Mouse (Mus musculus): Measurements from ENCODE around the gene Mapk14. TPM values are rescaled to one million over a fixed set of nuclear protein-coding genes. Genes with fewer than 3 reads are reported as not detected.

Mapk14 gene
- total and polyA plus RNA-seq, 3 experiments = 50.1 to 52.8 (median 51.3) TPM

DNA sequence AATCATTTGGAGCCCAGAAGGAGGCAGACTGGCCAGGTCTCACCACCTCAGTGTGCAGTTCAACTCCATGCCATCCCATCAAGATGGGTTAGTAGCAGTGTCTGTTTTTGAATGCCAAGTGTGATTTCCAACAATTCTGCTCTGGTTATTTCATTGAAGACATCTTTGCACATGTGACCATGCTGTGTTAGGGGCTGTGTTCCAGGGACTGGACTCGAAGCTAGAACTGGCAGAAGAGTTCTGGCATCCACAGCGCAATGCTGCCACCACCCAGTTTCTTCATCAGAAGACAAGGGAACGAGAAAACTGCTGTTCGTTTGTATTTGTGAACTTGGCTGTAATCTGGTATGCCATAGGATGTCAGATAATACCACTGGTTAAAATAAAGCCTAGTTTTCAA lies 56.9 kb downstream of the Mapk14 start:
- no peaks in the 10 kb centered on the region for H3K36me3 ChIP-seq (ENCODE audit: control insufficient read depth, insufficient read depth, low read length)
- intact Hi-C loops (cut with DNase I) = loop anchor here (5.0 kb wide), 1 partner anchor 56 kb away; the partner anchor contains the start of genes Mapk14 and Slc26a8
- WGBS = 73% methylated on average over 4 of the region's 4 CpGs
- H3K9ac ChIP-seq (ENCODE audit: low read depth, low read length) = no peak overlapping the region
- no peak overlapping the region for H3K4me3 ChIP-seq
- TF ChIP-seq POLR2A (IDR thresholded peaks at IDR 0.05; ENCODE audit: insufficient read depth, low read depth, low read length) = no peak
- TF ChIP-seq CTCF (IDR thresholded peaks at IDR 0.05) = no peak
- no peak for TF ChIP-seq EP300 (IDR thresholded peaks at IDR 0.05; ENCODE audit: insufficient read depth, low read depth, low read length)
- no peak for DNase-seq
- H3K4me1 ChIP-seq (ENCODE audit: control insufficient read depth, insufficient read depth, low read length) = peaks cover 3% of the 10 kb centered on the region
- no peaks in the 10 kb centered on the region for H3K27me3 ChIP-seq (ENCODE audit: control insufficient read depth, insufficient read depth, low read length)
- no peak overlapping the region for H3K27ac ChIP-seq
- H3K79me2 ChIP-seq (replicated peaks; ENCODE audit: control insufficient read depth, insufficient read depth, low read length) = no peaks in the 10 kb centered on the region

DNA sequence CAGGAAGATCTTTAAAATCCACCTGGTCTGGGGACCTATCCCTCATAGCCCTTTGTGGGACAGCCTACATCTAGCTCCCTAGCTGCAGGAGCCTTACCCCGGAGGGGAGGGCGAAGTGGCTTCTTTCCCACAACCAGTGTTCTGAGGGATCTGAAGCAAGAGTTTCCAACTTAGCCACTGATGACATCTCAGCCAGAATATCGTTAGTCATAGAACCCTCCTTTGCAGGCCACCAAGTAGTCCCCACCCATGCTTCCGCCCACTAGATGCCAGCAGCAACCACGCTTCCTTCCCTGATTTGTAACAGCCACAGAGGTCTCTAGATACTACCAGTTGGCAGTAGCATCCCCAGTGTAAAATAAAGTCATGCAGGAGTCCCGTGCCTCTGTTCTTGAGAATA lies 59.5 kb downstream of the Mapk14 start:
- Histone ChIP-seq H3K27me3 (ENCODE audit: control insufficient read depth, insufficient read depth, low read length) (no peaks in the 10 kb centered on the region), H3K4me1 (ENCODE audit: control insufficient read depth, insufficient read depth, low read length) (peaks cover 3% of the 10 kb centered on the region), H3K9ac (ENCODE audit: low read depth, low read length) (no peak overlapping the region), H3K36me3 (ENCODE audit: control insufficient read depth, insufficient read depth, low read length) (no peaks in the 10 kb centered on the region), H3K27ac (no peak overlapping the region), H3K4me3 (no peak overlapping the region), H3K79me2 (replicated peaks; ENCODE audit: control insufficient read depth, insufficient read depth, low read length) (no peaks in the 10 kb centered on the region)
- WGBS = 55% methylated on average over 6 of the region's 6 CpGs
- no peak for TF ChIP-seq CTCF (IDR thresholded peaks at IDR 0.05)
- no peak for TF ChIP-seq POLR2A (IDR thresholded peaks at IDR 0.05; ENCODE audit: insufficient read depth, low read depth, low read length)
- no peak for TF ChIP-seq EP300 (IDR thresholded peaks at IDR 0.05; ENCODE audit: insufficient read depth, low read depth, low read length)
- DNase-seq = peak in 1 of 2 experiments; percentile 33
- intact Hi-C loops (cut with DNase I) = no loop called here

DNA sequence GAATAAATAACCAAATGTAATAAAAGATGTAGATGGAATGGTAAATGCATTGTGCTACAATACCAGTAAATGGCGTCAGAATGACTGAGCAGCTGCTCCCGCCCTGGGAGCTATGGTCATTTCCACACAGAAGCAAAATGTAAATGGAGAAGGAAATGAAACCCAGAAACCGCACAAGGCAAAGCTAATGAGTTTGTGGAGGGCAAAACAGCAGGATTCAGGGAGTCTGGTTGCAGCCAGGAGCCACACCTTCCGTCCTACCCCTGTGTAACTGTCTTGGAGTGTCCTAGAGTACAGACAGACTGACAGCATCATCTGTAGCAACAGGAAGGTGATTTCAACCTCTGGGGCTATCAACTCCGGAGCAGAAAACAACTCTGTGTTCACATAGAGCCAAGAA lies 65.3 kb downstream of the Mapk14 start:
- 63% methylated on average over 5 of the region's 5 CpGs for WGBS

DNA sequence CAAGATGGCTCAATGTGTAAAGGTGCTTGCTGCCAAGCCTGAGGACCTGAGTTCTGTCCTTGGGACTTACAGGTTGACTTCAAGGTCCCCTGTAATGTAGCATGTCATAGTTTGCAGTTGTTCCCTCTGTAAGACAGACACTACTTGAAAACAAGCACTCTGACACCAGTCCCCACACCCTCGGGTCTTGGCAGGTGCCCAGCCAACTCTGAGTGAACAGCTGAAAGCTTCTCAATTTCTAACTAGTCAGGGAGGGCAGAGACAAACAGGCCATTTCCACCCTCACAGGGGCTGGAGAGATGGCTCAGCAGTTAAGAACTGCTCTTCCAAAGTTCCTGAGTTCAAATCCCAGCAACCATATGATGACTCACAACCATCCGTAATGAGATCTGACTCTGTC lies 66.3 kb downstream of the Mapk14 start:
- peak in 1 of 2 experiments; percentile 14 for DNase-seq
- H3K4me1 ChIP-seq (ENCODE audit: control insufficient read depth, insufficient read depth, low read length) = no peaks in the 10 kb centered on the region
- H3K9ac ChIP-seq (ENCODE audit: low read depth, low read length) = no peak overlapping the region
- WGBS = 45% methylated on average over 2 of the region's 2 CpGs
- no peak overlapping the region for H3K4me3 ChIP-seq
- H3K27ac ChIP-seq = no peak overlapping the region
- H3K36me3 ChIP-seq (ENCODE audit: control insufficient read depth, insufficient read depth, low read length) = no peaks in the 10 kb centered on the region
- H3K79me2 ChIP-seq (replicated peaks; ENCODE audit: control insufficient read depth, insufficient read depth, low read length) = no peaks in the 10 kb centered on the region
- TF ChIP-seq POLR2A (IDR thresholded peaks at IDR 0.05; ENCODE audit: insufficient read depth, low read depth, low read length) (no peak), EP300 (IDR thresholded peaks at IDR 0.05; ENCODE audit: insufficient read depth, low read depth, low read length) (no peak), CTCF (IDR thresholded peaks at IDR 0.05) (no peak)
- no peaks in the 10 kb centered on the region for H3K27me3 ChIP-seq (ENCODE audit: control insufficient read depth, insufficient read depth, low read length)
- intact Hi-C loops (cut with DNase I) = no loop called here

More for the DNA sequence above, 65.3 kb downstream of the Mapk14 start:
- H3K27me3 ChIP-seq (ENCODE audit: control insufficient read depth, insufficient read depth, low read length) = no peaks in the 10 kb centered on the region
- H3K27ac ChIP-seq = no peak overlapping the region
- H3K79me2 ChIP-seq (replicated peaks; ENCODE audit: control insufficient read depth, insufficient read depth, low read length) = no peaks in the 10 kb centered on the region
- TF ChIP-seq EP300 (IDR thresholded peaks at IDR 0.05; ENCODE audit: insufficient read depth, low read depth, low read length) = no peak
- TF ChIP-seq CTCF (IDR thresholded peaks at IDR 0.05) = no peak
- no peak for TF ChIP-seq POLR2A (IDR thresholded peaks at IDR 0.05; ENCODE audit: insufficient read depth, low read depth, low read length)
- H3K4me3 ChIP-seq = no peak overlapping the region
- H3K4me1 ChIP-seq (ENCODE audit: control insufficient read depth, insufficient read depth, low read length) = no peaks in the 10 kb centered on the region
- no peak for DNase-seq
- H3K9ac ChIP-seq (ENCODE audit: low read depth, low read length) = no peak overlapping the region
- intact Hi-C loops (cut with DNase I) = no loop called here
- no peaks in the 10 kb centered on the region for H3K36me3 ChIP-seq (ENCODE audit: control insufficient read depth, insufficient read depth, low read length)

DNA sequence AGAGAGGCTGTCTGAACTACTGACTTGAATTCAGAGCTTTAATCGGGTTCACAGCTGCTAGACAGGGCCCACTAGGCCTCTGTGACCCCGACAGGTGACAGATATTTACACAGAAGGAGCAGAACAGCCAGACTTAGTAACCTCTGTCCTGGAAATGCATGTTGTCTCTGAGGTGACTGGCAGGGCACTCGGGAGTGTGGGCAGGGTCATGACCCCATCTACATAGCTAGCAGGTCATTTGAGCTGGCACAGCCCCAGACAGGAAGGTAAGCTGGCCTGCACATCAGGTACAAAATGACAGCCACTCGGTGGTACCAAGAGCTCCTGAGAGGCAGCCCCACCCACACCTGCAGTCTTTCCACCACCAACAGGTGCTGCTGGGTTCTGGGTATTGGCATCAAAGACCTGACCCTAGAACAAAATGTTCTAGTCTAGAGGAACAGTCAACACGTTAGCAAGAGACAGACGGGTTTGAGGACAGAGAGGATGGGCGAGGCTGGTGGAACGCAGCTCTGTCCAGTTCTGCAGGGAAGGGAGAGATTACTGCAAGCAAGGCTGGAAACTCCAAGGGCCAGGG lies 69.7 kb downstream of the Mapk14 start:
- Histone ChIP-seq H3K36me3 (ENCODE audit: control insufficient read depth, insufficient read depth, low read length) (no peaks in the 10 kb centered on the region), H3K27ac (no peak overlapping the region), H3K4me1 (ENCODE audit: control insufficient read depth, insufficient read depth, low read length) (no peaks in the 10 kb centered on the region), H3K79me2 (replicated peaks; ENCODE audit: control insufficient read depth, insufficient read depth, low read length) (no peaks in the 10 kb centered on the region), H3K9ac (ENCODE audit: low read depth, low read length) (no peak overlapping the region), H3K27me3 (ENCODE audit: control insufficient read depth, insufficient read depth, low read length) (no peaks in the 10 kb centered on the region), H3K4me3 (no peak overlapping the region)
- intact Hi-C loops (cut with DNase I) = no loop called here
- WGBS = 67% methylated on average over 8 of the region's 8 CpGs
- DNase-seq = no peak
- TF ChIP-seq EP300 (IDR thresholded peaks at IDR 0.05; ENCODE audit: insufficient read depth, low read depth, low read length) (no peak), POLR2A (IDR thresholded peaks at IDR 0.05; ENCODE audit: insufficient read depth, low read depth, low read length) (no peak), CTCF (IDR thresholded peaks at IDR 0.05) (no peak)

DNA sequence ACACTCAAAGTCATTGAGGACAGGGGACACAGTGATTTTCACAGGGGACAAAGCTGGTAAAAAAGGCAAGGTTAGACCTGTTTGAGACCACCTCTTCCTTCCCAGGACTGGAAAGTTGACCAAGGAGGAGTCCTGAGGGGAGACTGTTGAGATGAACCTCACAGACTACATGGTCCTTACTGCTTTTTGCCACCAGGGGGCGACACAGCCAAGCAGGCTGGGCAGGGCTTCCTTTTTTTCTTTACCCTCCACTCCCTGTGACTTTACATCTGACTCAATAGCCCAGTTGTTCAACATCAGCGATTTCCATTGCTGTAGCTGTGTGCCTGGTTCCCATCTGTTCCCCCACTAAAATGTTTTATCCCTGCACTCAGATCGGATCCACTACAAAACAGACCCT lies 70.7 kb downstream of the Mapk14 start:
- Histone ChIP-seq H3K27me3 (ENCODE audit: control insufficient read depth, insufficient read depth, low read length) (no peaks in the 10 kb centered on the region; the same call in 1 of the 2 replicates), H3K9ac (ENCODE audit: low read depth, low read length) (no peak overlapping the region), H3K27ac (no peak overlapping the region), H3K79me2 (replicated peaks; ENCODE audit: control insufficient read depth, insufficient read depth, low read length) (no peaks in the 10 kb centered on the region), H3K4me1 (ENCODE audit: control insufficient read depth, insufficient read depth, low read length) (no peaks in the 10 kb centered on the region), H3K36me3 (ENCODE audit: control insufficient read depth, insufficient read depth, low read length) (no peaks in the 10 kb centered on the region), H3K4me3 (no peak overlapping the region)
- intact Hi-C loops (cut with DNase I) = loop anchor here (1.0 to 2.0 kb wide), 2 partner anchors 71 to 164 kb away; partner anchors contain the start of genes Mapk14 and Slc26a8
- peak; percentile 74 to 82 for DNase-seq
- TF ChIP-seq EP300 (IDR thresholded peaks at IDR 0.05; ENCODE audit: insufficient read depth, low read depth, low read length) (0 out of 2 replicates have a peak, but pooled peaks have one; percentile 44), CTCF (IDR thresholded peaks at IDR 0.05) (no peak; the same call in 1 of the 2 replicates)
- WGBS = 8% methylated on average over 3 of the region's 3 CpGs
